Mouse (Mus musculus) brain, embryonic 14.5 days (tissue): ENCODE results near the gene Trp53rka.

Experiments used
- CTCF ChIP-seq: fragments of 200-500 bp; IDR thresholded peaks from 2 replicates; pipeline ENCODE4 v1.5.1; 2012; ENCODE audit warnings: inconsistent platforms, mild to moderate bottlenecking, moderate library complexity, borderline replicate concordance; ENCODE audit not compliant: insufficient read depth, insufficient read length; ENCODE audit errors: extremely low read depth
- POLR2A ChIP-seq: fragments of 200-500 bp; IDR thresholded peaks from 2 replicates; pipeline ENCODE4 v1.6.1; 2012; ENCODE audit warnings: mild to moderate bottlenecking, inconsistent platforms, borderline replicate concordance; ENCODE audit not compliant: poor library complexity, insufficient read depth, insufficient read length, severe bottlenecking; ENCODE audit errors: extremely low read depth

DNA sequence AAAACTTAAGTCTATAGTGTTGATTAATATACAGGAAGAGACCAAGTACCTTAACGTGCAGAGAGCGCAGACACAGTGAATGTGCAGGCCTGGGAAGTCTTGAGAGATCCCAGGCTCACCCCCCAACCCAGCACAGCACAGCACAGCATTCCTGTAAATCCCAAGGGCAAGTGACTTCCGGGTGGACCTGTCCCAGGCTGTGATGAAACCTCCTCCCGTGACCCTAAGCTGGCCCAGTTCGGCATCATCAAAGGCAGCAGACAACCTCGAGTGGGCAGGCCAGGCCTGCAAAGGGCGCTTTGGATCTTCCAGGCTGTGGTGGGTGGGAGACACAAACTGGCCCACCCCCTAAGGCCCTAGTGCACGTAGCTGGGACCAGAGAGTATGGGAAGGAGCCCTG lies 11.1 kb downstream of the Trp53rka start:
- TF ChIP-seq CTCF (no peak), POLR2A (no peak)
